Mouse (Mus musculus) gastrocnemius, postnatal 14 days (tissue): ENCODE data around the gene Cse1l. TPM values are rescaled to one million over a fixed set of nuclear protein-coding genes. Genes with fewer than 3 reads are reported as not detected.

ENCODE experiments used
- DNase-seq: peaks from one replicate; pipeline ENCODE4 v3.0.0; 2021; ENCODE audit warnings: mixed read lengths
- intact Hi-C: fragments of 180-260 bp; cut with DNase I; formaldehyde crosslinking; loops from one replicate; pipeline ENCODE4 v1.15.1; 2025; ENCODE audit warnings: low total_unique reads
- total RNA-seq, 2 experiments: library from RNA; stranded (reverse); gene quantifications; 2 replicates each; pipeline ENCODE4 v1.2.3; 2021

The Cse1l gene
- total RNA-seq, 2 experiments from 2014 or later = 46.8 to 50.2 TPM

GRCm38 (mm10) chr2:166960648-166961330 lies 54.9 kb downstream of the Cse1l start:
- intact Hi-C loops = no loop called here
- no peak for DNase-seq

DNA sequence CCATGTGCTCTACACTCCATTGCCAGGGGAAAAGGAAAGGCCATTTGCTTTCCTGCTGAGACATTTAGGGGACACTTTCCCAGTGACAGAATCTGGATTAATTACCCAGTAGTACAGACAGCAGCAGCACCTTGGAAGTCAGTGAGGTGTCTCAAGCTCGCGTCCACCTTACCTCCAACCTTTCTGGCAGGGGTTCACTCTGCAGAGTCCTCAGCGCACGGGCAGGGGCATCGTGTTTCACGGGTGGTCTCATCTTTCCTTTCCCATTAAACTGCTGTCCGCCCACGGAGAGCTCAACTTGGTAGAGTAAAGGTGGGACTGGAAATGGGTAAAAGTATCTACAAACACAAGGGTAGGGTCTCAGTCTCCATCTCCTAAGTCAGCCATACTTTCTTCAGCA lies 57.4 kb downstream of the Cse1l start:
- no peak for DNase-seq
- intact Hi-C loops = no loop called here

DNA sequence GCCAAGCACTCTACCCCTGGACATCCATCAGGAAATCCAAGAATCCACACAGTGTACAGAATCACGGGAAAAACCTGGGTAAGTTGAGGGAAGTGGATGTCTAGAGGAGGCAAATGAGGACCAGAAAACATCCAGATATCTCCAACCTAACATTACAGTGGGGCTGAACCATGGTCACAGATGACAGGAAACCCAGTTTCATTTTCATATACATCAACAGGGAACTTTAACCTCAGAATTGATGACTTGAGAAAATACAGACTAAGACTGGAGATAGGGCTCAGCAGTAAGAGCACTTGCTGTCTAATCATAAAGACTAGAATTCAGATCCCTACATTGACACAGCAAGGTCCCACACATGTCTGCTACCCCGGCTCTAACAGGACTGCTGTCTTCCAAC lies 58.9 kb downstream of the Cse1l start:
- intact Hi-C loops = no loop called here
- DNase-seq = no peak

- DNase-seq = no peak
- intact Hi-C loops = no loop called here
These were observed 67.3 kb downstream of the Cse1l start for GRCm38 (mm10) chr2:166973153-166973552.

- no peak for DNase-seq
- intact Hi-C loops = no loop called here
These were observed 68.5 kb downstream of the Cse1l start for GRCm38 (mm10) chr2:166974177-166974872.

DNA sequence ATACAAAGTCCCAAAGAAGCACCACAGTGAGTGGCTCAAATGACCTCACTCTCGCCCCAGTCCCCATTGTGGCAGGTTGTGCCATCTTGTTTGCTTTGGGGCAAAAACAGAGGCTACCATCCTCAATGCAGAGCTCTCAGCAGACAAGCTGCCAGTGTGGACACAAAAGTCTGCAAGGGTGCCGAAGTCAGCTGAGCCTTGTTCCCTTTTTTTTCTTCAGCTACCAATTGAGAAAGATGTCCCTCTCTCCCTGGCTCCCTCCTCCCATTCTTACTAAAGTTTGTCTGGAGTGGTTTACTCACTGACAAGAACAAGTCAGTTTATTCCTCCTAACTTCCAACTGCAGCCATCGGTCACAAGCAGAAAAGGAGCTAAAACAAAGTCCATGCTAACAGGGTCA lies 70.5 kb downstream of the Cse1l start:
- intact Hi-C loops = no loop called here
- no peak for DNase-seq

DNA sequence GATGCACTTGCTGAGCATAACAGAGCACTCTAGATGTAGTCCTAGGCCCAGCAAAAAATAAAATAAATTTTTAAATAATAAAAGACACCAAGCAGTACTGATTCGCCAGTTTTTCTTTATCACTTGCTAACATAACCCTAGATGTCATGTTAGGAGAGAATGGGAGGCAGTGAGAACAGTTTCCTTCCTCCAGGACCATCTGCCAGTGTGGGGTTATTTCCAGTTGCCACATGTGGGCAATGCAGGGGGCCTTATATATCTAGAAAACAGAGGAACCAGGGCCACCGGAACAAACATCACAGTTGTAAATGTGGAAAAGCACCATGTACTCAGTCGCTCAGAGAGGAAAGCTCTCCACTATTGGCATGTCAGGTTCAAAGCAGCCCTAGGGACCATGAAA lies 71.7 kb downstream of the Cse1l start:
- intact Hi-C loops = no loop called here

GRCm38 (mm10) chr2:166980161-166980560 lies 74.3 kb downstream of the Cse1l start:
- intact Hi-C loops = no loop called here
- no peak for DNase-seq

More for the DNA sequence above, 71.7 kb downstream of the Cse1l start:
- no peak for DNase-seq

GRCm38 (mm10) chr2:166983351-166983894 lies 77.6 kb downstream of the Cse1l start:
- no peak for DNase-seq
- intact Hi-C loops = no loop called here

DNA sequence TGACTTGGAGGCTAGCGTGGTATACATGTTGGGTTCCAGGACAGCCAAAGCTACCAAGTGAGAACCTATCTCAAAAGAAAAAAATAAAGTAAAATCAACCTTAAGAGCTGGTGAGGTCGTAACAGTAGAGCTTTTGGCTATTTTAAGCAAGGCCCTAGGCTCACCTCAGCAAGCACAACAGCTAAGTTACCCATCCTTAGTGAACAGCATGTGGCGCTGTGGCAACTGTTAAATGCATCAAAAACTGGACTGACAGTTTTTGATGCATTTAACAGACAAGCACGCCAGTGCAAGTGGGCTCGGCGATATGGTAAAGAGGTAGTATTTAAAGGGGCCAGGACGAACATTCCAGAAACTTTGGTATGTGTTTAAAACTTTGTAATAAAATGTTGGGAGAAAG lies 85.0 kb downstream of the Cse1l start:
- intact Hi-C loops = no loop called here

GRCm38 (mm10) chr2:166991945-166992344 lies 86.1 kb downstream of the Cse1l start:
- intact Hi-C loops = no loop called here
- no peak for DNase-seq

More for the DNA sequence above, 85.0 kb downstream of the Cse1l start:
- no peak for DNase-seq

- no peak for DNase-seq
- intact Hi-C loops = no loop called here
These were observed 89.4 kb downstream of the Cse1l start for GRCm38 (mm10) chr2:166995021-166995795.

Other genes with a start within 250 kb of the Cse1l start
- gene Prex1, start 192.2 kb upstream of the Cse1l start, total RNA-seq = 10 to 100 TPM in 1 of 2 experiments, 1 to 10 TPM in 1; 7.4 to 11.5 TPM
- gene Trp53rkb, start 113.5 kb upstream of the Cse1l start, total RNA-seq = 1 to 10 TPM; 3.1 to 4.3 TPM
- 10 to 100 TPM; 18.5 to 20.7 TPM for gene Arfgef2, start 100.5 kb upstream of the Cse1l start, total RNA-seq
- 10 to 100 TPM; 40.0 to 41.7 TPM for gene Stau1, start 90.3 kb downstream of the Cse1l start, total RNA-seq
- gene Ddx27, start 109.2 kb downstream of the Cse1l start, total RNA-seq = 1 to 10 TPM; 6.8 to 8.0 TPM
- 10 to 100 TPM; 14.5 to 14.8 TPM for gene Znfx1, start 157.0 kb downstream of the Cse1l start, total RNA-seq